Mouse (Mus musculus) layer of hippocampus, adult 11-12 months (tissue): Measurements from ENCODE around the gene Ccdc105.

Experiments
- DNase-seq: peaks from one replicate; pipeline ENCODE4 v3.0.0; 2022; ENCODE audit warnings: low spot score

The Ccdc105 gene

GRCm38 (mm10) chr10:78752452-78753191 is at the start of gene Ccdc105:
Ccdc105 (minus strand) TSS chr10:78753065.
- peak; percentile 77 for DNase-seq

- DNase-seq: no peak
Observed at GRCm38 (mm10) chr10:78801449-78801848, 48.6 kb upstream of the Ccdc105 start.

- no peak for DNase-seq
Observed at GRCm38 (mm10) chr10:78790561-78790960, 37.7 kb upstream of the Ccdc105 start.

GRCm38 (mm10) chr10:78787566-78788087 is 34.8 kb upstream of the Ccdc105 start:
- DNase-seq: peak; percentile 88

- DNase-seq: peak; percentile 15
Observed at GRCm38 (mm10) chr10:78779981-78780651, 27.3 kb upstream of the Ccdc105 start, which contains the start of gene Slc1a6. Slc1a6 (plus strand) TSS chr10:78780496.

- no peak for DNase-seq
Observed at GRCm38 (mm10) chr10:78779527-78779926, 26.7 kb upstream of the Ccdc105 start.

- no peak for DNase-seq
Observed at GRCm38 (mm10) chr10:78775830-78776229, 23.0 kb upstream of the Ccdc105 start.

- DNase-seq: no peak
Observed at GRCm38 (mm10) chr10:78765570-78765969, 12.7 kb upstream of the Ccdc105 start.

GRCm38 (mm10) chr10:78756021-78756420 is 3.2 kb upstream of the Ccdc105 start:
- DNase-seq: peak; percentile 85

GRCm38 (mm10) chr10:78748946-78749345 is 3.9 kb downstream of the Ccdc105 start:
- DNase-seq: no peak

GRCm38 (mm10) chr10:78748161-78748560 is 4.7 kb downstream of the Ccdc105 start:
- DNase-seq: no peak

GRCm38 (mm10) chr10:78747035-78747721 is 5.7 kb downstream of the Ccdc105 start:
- peak; percentile 14 for DNase-seq

GRCm38 (mm10) chr10:78745453-78746232 is 7.2 kb downstream of the Ccdc105 start:
- DNase-seq: no peak

GRCm38 (mm10) chr10:78743721-78744120 is 9.1 kb downstream of the Ccdc105 start:
- DNase-seq: no peak

GRCm38 (mm10) chr10:78739821-78740220 is 13.0 kb downstream of the Ccdc105 start:
- no peak for DNase-seq

GRCm38 (mm10) chr10:78727876-78728275 is 25.0 kb downstream of the Ccdc105 start:
- DNase-seq: no peak

GRCm38 (mm10) chr10:78727035-78727434 is 25.8 kb downstream of the Ccdc105 start:
- DNase-seq: no peak

GRCm38 (mm10) chr10:78723416-78723815 is 29.4 kb downstream of the Ccdc105 start:
- DNase-seq: no peak

- DNase-seq: peak; percentile 48
Observed at GRCm38 (mm10) chr10:78722654-78723053, 30.2 kb downstream of the Ccdc105 start.

GRCm38 (mm10) chr10:78722036-78722435 is 30.8 kb downstream of the Ccdc105 start:
- DNase-seq: no peak

GRCm38 (mm10) chr10:78718056-78718455 is 34.8 kb downstream of the Ccdc105 start, which contains the start of gene Casp14:
Casp14 (minus strand) TSS chr10:78718294.
- DNase-seq: no peak

GRCm38 (mm10) chr10:78716231-78716630 is 36.6 kb downstream of the Ccdc105 start:
- DNase-seq: no peak
